Mouse (Mus musculus): ENCODE measurements around the gene Zfp661.

DNA sequence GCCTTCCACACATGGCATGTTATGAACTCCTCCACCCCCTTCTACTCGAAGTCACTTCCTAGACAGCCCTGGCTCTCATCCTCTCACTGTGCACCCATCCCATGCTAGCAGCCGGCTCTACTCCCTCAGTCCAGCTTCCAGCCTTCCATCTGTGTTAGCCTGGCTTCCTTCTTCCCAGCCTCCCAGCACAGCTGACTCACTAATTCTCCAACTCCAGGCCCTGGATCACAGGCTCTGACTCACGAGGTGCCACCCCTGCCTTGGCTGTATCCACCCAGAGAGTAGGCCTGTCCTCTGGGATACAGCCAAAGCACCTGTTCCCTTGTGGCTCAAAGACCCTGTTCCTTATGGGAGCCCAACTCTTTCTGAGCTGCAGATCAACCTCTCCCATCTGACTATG lies 49.3 kb downstream of the Zfp661 start:
- TF ChIP-seq POLR2A (IDR thresholded peaks at IDR 0.05; ENCODE audit: control insufficient read depth, extremely low read depth, insufficient read depth, low read length, poor library complexity) (no peak), CTCF (IDR thresholded peaks at IDR 0.05; ENCODE audit: borderline replicate concordance, control insufficient read depth, extremely low read depth, insufficient read depth, low read length, poor library complexity) (no peak)
